Mouse (Mus musculus) small intestine, adult 2 months (tissue): ENCODE data around the gene Gapdhs. TPM values are rescaled to one million over a fixed set of nuclear protein-coding genes. Genes with fewer than 3 reads are reported as not detected.
"Not testable (repeated sequence)": the region's sequence is repeated elsewhere in the genome, so short reads cannot be mapped to it uniquely, and the experiment has no call there.

Experiments
- H3K27ac ChIP-seq: fragments of 200-500 bp; 2 replicates; pipeline ENCODE4 v1.5.1; 2012; ENCODE audit warnings: low read depth, low read length, control low read depth, inconsistent platforms; ENCODE audit not compliant: insufficient read depth
- H3K27me3 ChIP-seq: fragments of 200-500 bp; 2 replicates; pipeline ENCODE4 v1.6.1; 2012; ENCODE audit warnings: mild to moderate bottlenecking, moderate library complexity, low read length, inconsistent platforms; ENCODE audit not compliant: control insufficient read depth, insufficient read depth
- H3K36me3 ChIP-seq: fragments of 200-500 bp; 2 replicates; pipeline ENCODE4 v1.6.1; 2012; ENCODE audit warnings: mild to moderate bottlenecking, low read length, control low read depth, inconsistent platforms; ENCODE audit not compliant: control insufficient read depth, insufficient read depth
- H3K4me1 ChIP-seq: fragments of 200-500 bp; 2 replicates; pipeline ENCODE4 v1.6.1; 2012; ENCODE audit warnings: low read length, inconsistent platforms, mixed read lengths; ENCODE audit not compliant: control insufficient read depth, insufficient read depth, insufficient read length
- H3K4me3 ChIP-seq: fragments of 200-500 bp; 2 replicates; pipeline ENCODE4 v1.5.1; 2012; ENCODE audit warnings: low read depth, mild to moderate bottlenecking, control low read depth, inconsistent platforms, low read length, moderate library complexity
- CTCF ChIP-seq: fragments of 200-500 bp; IDR thresholded peaks from 2 replicates; pipeline ENCODE4 v1.5.1; 2012; ENCODE audit warnings: low read depth, mild to moderate bottlenecking, control low read depth, inconsistent platforms, low read length, moderate library complexity, mixed read lengths; ENCODE audit not compliant: insufficient replicate concordance, insufficient read length; ENCODE audit errors: extremely low read depth
- POLR2A ChIP-seq: fragments of 200-500 bp; IDR thresholded peaks from 2 replicates; pipeline ENCODE4 v1.6.1; 2012; ENCODE audit warnings: low read depth, mild to moderate bottlenecking, control low read depth, inconsistent platforms, low read length, moderate library complexity
- WGBS: fragments of 180-500 bp; shearing (Covaris S2); methylation state at CpG from one replicate; pipeline ENCODE4 v1.1.7; 2018; 5-methylcytosine and 5-hydroxymethylcytosine counted together
- polyA plus RNA-seq: library from polyadenylated mRNA; depleted of rRNA; stranded (reverse); fragments of >200 nt; gene quantifications from 2 replicates; pipeline ENCODE4 v1.2.3, GENCODE M21; 2012; rRNA removed

Gapdhs gene
- not detected in 2 replicates for polyA plus RNA-seq

DNA sequence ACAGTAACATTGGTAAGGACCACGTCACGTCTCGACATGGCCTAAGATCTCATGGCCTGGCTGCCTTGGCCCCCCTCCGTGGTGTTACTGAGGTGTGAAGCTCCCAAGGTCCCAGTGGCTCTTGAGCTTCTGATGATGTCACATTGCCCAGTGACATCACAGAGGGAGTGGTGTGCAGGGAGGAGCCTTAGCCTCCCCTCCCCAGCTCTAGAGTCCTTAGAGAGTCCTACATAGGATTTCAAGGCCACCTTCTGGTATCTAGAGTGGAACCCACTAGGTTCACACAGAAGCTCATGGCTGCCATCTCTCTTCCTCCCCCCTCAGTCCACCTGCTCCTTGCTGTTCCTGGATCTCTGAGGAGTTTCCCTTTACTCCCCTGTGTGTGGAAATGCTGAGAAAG, at the start of gene Gapdhs:
Gene Gapdhs (minus strand): TSS at position 65 of the 400 bp plus-strand sequence.
- not testable (repeated sequence) for H3K36me3 ChIP-seq, H3K27me3 ChIP-seq, H3K27ac ChIP-seq, H3K4me1 ChIP-seq, H3K4me3 ChIP-seq
- 100% methylated on average over 1 of the region's 4 CpGs for WGBS

DNA sequence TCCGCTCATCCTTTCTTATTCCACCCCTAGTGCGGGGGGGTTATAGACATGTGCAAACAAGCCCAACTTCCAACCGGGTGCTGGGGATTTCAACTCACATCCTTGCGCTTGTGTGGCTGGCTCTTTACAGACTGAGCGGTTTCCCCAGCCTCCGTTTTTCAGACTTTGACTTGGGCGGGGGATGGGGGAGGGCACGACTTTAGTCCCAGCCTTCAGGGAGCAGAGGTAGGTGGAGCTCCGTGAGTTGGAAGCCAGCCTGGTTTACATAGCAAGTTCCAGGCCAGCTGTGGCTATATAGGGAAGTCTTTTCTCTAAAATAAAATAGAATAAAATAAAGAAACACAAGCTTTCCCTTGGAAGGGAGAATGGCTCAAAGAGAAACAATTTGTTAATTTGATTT, 48.4 kb upstream of the Gapdhs start:
- Histone ChIP-seq H3K27ac (no peak overlapping the region), H3K27me3 (no peaks in the 10 kb centered on the region), H3K36me3 (no peaks in the 10 kb centered on the region), H3K4me1 (no peaks in the 10 kb centered on the region), H3K4me3 (no peak overlapping the region)
- no peak for TF ChIP-seq POLR2A
- TF ChIP-seq CTCF = no peak
- WGBS = 11% methylated on average over 9 of the region's 9 CpGs

DNA sequence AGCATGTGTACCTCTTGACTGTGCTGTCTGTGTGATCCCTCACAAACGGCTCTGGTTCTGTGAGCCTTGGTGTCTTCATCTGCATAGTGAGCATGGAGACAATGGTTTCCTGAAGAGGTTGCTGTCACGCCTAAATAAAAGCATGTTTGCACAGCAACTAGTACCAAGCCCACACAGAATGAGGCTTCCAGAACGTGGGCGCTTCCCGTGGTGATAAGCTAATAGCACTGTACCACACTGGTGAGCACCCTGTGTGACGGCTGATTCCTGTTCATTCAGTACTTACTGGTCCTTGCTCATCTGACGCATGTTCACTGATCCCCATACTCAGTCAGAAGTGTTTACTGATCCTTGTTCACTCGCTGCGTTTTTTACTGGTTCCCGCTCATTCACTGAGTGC, 46.7 kb upstream of the Gapdhs start:
- TF ChIP-seq POLR2A (no peak), CTCF (no peak)
- H3K4me3 ChIP-seq = no peak overlapping the region
- no peaks in the 10 kb centered on the region for H3K36me3 ChIP-seq
- no peaks in the 10 kb centered on the region for H3K27me3 ChIP-seq
- 67% methylated on average over 10 of the region's 10 CpGs for WGBS
- H3K4me1 ChIP-seq = no peaks in the 10 kb centered on the region; the same call in none of the 2 replicates
- H3K27ac ChIP-seq = no peak overlapping the region

DNA sequence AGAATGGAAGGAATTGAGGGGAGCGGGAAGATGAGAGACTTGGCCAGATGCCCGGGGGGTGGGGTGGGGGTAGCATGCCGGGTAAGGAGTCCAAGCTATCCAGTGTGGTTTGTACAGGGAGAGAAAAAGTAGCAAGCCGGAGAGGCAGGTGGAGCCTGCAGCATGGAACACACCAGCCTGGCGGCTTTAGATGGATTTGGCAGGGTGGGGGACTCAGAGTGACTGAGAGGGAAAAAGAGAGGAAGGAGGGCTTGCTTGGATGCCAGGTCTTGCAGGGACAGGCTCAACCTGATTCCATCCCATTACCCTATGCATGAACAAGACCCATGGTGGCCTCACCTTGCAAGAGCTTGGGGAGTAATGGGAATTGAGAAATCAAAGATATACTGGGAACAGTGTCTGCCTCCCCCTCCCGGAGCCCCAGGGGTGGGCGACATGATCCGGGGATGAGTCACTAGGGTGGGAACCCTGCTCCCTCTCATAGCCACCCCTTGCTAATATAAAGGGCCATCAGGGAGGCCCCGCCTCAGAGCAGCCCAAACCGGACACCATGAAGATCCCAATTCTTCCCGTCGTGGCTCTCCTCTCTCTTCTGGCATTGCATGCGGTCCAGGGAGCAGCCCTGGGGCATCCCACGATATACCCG, 44.0 kb upstream of the Gapdhs start, which contains the start of gene Krtdap:
Gene Krtdap (plus strand): TSS at position 520 of the 646 bp plus-strand sequence.
- Histone ChIP-seq H3K27ac (no peak within 1 kb of the TSS), H3K4me1 (peaks cover 2% of the 10 kb centered on the region), H3K4me3 (no peak within 1 kb of the TSS), H3K36me3 (no peaks in the 10 kb centered on the region), H3K27me3 (no peaks in the 10 kb centered on the region)
- TF ChIP-seq CTCF (no peak), POLR2A (no peak)
- WGBS = 70% methylated on average over 15 of the region's 15 CpGs

DNA sequence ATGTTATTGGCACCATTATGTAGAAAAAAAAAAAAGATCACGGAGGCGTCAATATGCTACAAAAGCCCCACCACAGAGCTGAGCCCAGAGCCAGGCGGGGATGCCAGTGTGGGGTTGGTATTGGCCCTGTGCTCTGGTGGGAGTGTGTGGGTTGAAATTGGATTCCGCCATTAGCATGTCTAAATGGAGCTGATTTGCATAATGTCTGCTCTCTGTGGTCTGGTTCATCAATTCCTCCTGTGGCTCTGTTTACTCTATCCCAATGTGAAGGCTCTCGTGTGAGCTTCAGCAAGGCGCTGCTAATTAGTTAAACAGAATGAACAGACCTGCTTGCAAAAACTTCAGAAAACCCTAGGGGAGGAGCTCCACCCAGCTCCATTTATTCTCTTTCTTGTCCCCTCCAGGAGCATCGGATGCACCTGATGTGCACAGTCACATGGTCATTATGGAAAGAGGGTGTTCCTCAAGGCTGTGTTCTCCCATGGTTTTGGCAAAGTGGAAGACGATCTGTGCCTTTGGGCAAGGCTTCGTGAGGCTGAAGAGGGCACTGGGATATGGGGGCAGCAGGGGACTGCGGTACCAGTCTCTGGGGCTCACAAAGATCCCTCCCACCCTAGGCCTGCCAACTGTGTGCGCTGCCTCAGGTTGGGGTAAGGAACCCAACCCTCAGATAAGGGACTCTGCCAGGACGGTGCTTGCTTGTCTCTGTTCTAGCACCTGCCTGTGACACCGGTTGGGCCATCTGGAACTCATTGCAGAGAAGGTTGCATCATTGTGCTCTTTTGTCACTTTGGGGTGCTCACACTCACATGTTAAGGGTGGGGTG, 42.5 kb upstream of the Gapdhs start:
- no peak for TF ChIP-seq CTCF
- no peak for TF ChIP-seq POLR2A
- Histone ChIP-seq H3K27ac (no peak overlapping the region), H3K4me1 (peaks cover 2% of the 10 kb centered on the region), H3K4me3 (no peak overlapping the region), H3K27me3 (no peaks in the 10 kb centered on the region), H3K36me3 (no peaks in the 10 kb centered on the region)
- WGBS = 73% methylated on average over 13 of the region's 13 CpGs

DNA sequence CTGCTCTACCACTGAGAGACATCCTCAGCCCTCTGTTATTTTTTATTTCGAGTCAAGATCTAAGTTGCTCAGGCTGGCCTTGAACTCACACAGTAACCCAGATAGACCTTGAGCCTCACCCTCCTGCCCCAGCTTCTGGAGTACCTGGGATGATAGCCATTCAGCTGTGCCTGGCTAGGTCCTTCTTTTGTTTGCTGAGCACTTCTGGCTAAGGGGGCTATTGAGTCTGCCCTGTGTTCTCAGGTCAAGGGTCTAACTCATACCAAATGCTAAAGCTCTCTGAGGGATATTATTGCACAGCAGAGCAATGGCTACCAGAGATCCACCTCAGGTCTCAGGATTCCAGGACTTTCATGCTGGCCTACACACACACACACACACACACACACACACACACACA, 41.7 kb upstream of the Gapdhs start:
- no peak for TF ChIP-seq CTCF
- no peak for TF ChIP-seq POLR2A
- H3K36me3 ChIP-seq = no peaks in the 10 kb centered on the region
- no peak overlapping the region for H3K4me3 ChIP-seq
- 12% methylated on average over 1 of the region's 1 CpGs for WGBS
- peaks cover 2% of the 10 kb centered on the region for H3K4me1 ChIP-seq
- H3K27ac ChIP-seq = no peak overlapping the region
- H3K27me3 ChIP-seq = no peaks in the 10 kb centered on the region

DNA sequence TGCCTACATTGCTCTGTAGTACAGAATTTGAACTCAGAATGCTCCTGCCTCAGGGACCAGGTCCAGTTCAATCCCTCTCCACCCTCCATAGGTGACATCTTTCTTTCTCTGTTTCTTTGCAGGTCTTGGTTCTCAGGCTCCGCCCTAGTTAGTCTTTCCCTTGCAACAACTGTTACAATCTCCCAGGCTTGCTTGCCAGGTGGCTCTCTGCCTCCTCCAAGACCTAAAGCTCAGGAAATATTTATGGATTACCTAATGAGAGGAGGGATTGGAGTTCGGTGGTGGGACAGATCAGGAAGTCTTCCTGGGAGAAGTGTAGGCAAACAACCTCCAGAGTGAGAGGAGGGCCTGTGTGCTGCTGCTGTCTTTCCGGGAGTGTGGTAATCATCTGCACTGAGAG, 39.2 kb upstream of the Gapdhs start:
- H3K4me1 ChIP-seq = peaks cover 2% of the 10 kb centered on the region
- 30% methylated on average over 3 of the region's 3 CpGs for WGBS
- no peak overlapping the region for H3K4me3 ChIP-seq
- TF ChIP-seq CTCF = no peak
- no peak for TF ChIP-seq POLR2A
- H3K27ac ChIP-seq = no peak overlapping the region
- H3K36me3 ChIP-seq = no peaks in the 10 kb centered on the region
- H3K27me3 ChIP-seq = no peaks in the 10 kb centered on the region
